Mouse (Mus musculus): ENCODE results near the gene Nxnl2.

DNA sequence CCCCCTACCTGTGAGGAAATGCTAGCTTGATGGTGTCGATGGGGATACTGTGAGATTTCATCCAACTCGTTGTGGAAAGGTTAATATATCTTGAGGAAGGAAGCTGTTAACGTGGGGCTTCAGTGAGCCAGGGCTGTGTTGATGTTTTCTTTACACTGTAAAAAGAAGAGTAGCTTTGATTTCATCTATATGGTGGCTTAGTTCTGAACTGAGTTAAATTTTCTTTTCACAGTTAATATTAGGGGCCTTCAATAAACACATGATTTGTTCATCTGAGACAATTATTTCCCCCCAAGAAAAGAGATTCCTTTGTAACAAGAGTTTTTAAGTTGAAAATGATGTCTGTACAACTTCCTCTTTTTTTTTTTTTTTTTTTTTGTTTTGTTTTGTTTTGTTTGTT lies 13.5 kb upstream of the Nxnl2 start:
- TF ChIP-seq POLR2A (IDR thresholded peaks at IDR 0.05; ENCODE audit: borderline replicate concordance, low read depth, low read length) (no peak), CTCF (IDR thresholded peaks at IDR 0.05; ENCODE audit: low read depth, low read length) (no peak)
